Mouse (Mus musculus): Measurements from ENCODE around the gene Spata31d1b.

DNA sequence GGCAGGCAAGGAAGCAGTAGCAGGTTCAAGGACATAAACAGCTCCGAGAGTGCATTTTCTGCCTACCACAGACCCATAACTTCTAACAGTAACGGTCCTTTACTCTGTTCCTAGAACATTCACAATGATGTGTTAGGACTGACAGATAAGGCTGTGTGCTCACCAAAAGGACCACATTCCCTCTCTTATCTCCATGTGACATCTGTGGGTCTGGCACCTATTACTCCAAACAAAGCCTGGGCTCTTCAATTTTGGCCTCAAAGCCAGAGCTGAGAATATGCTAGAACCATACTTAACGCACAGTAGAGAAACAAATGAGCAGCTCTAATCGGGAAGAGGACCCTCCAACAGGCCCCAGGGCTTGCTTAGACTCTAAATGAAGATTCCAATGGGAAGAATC, 32.2 kb upstream of the Spata31d1b start:
- TF ChIP-seq POLR2A (IDR thresholded peaks at IDR 0.05; ENCODE audit: control insufficient read depth, extremely low read depth, insufficient read depth, low read length, poor library complexity): no peak
- TF ChIP-seq CTCF (IDR thresholded peaks at IDR 0.05; ENCODE audit: borderline replicate concordance, control insufficient read depth, extremely low read depth, insufficient read depth, low read length, poor library complexity): no peak
